Mouse (Mus musculus): Measurements from ENCODE around the gene Cramp1l.
A peak's percentile ranks its signal among the peaks of the same experiment; 100 is the strongest.

Gene Cramp1l

GRCm38 (mm10) chr17:25015655-25016291 lies at the start of gene Cramp1l, which contains the start of gene Ift140:
Gene Cramp1l (minus strand): TSS chr17:25015788.
Gene Ift140 (plus strand): TSS chr17:25016085.
- DNase-seq (ENCODE audit: low read depth, low spot score), result peak; percentile 97

GRCm38 (mm10) chr17:25065189-25065588 lies 49.6 kb upstream of the Cramp1l start:
- DNase-seq (ENCODE audit: low read depth, low spot score), result no peak

- no peak for DNase-seq (ENCODE audit: low read depth, low spot score)
These were observed 48.8 kb upstream of the Cramp1l start for GRCm38 (mm10) chr17:25064351-25064750.

- DNase-seq (ENCODE audit: low read depth, low spot score), result no peak
These were observed 48.3 kb upstream of the Cramp1l start for GRCm38 (mm10) chr17:25063872-25064271.

- no peak for DNase-seq (ENCODE audit: low read depth, low spot score)
These were observed 47.7 kb upstream of the Cramp1l start for GRCm38 (mm10) chr17:25063261-25063660.

- DNase-seq (ENCODE audit: low read depth, low spot score), result no peak
These were observed 41.5 kb upstream of the Cramp1l start for GRCm38 (mm10) chr17:25057041-25057440.

- DNase-seq (ENCODE audit: low read depth, low spot score), result no peak
These were observed 37.7 kb upstream of the Cramp1l start for GRCm38 (mm10) chr17:25053274-25053673.

- no peak for DNase-seq (ENCODE audit: low read depth, low spot score)
These were observed 31.6 kb upstream of the Cramp1l start for GRCm38 (mm10) chr17:25047143-25047542.

GRCm38 (mm10) chr17:25045281-25045680 lies 29.7 kb upstream of the Cramp1l start:
- no peak for DNase-seq (ENCODE audit: low read depth, low spot score)

GRCm38 (mm10) chr17:25044879-25045278 lies 29.3 kb upstream of the Cramp1l start:
- no peak for DNase-seq (ENCODE audit: low read depth, low spot score)

GRCm38 (mm10) chr17:25036183-25036582 lies 20.6 kb upstream of the Cramp1l start:
- DNase-seq (ENCODE audit: low read depth, low spot score), result no peak

- peak; percentile 48 for DNase-seq (ENCODE audit: low read depth, low spot score)
These were observed 924 bp upstream of the Cramp1l start for GRCm38 (mm10) chr17:25016292-25017132.

- no peak for DNase-seq (ENCODE audit: low read depth, low spot score)
These were observed 582 bp downstream of the Cramp1l start for GRCm38 (mm10) chr17:25014841-25015570.

- no peak for DNase-seq (ENCODE audit: low read depth, low spot score)
These were observed 1.7 kb downstream of the Cramp1l start for GRCm38 (mm10) chr17:25013606-25014501.

GRCm38 (mm10) chr17:25007480-25007879 lies 8.1 kb downstream of the Cramp1l start:
- DNase-seq (ENCODE audit: low read depth, low spot score), result no peak

GRCm38 (mm10) chr17:25005102-25005501 lies 10.5 kb downstream of the Cramp1l start:
- no peak for DNase-seq (ENCODE audit: low read depth, low spot score)

GRCm38 (mm10) chr17:24994721-24995120 lies 20.9 kb downstream of the Cramp1l start:
- no peak for DNase-seq (ENCODE audit: low read depth, low spot score)

GRCm38 (mm10) chr17:24987221-24987620 lies 28.4 kb downstream of the Cramp1l start:
- DNase-seq (ENCODE audit: low read depth, low spot score), result no peak

GRCm38 (mm10) chr17:24960852-24961715 lies 54.5 kb downstream of the Cramp1l start:
- DNase-seq (ENCODE audit: low read depth, low spot score), result no peak

Data from WW6 (cell line).